Mouse (Mus musculus): ENCODE results near the gene Ano6. TPM values are rescaled to one million over a fixed set of nuclear protein-coding genes. Genes with fewer than 3 reads are reported as not detected.
A peak's percentile ranks its signal among the peaks of the same experiment; 100 is the strongest.

Ano6 gene
- polyA plus RNA-seq, 1 experiment from 2014 or later, result 23.9 TPM

DNA sequence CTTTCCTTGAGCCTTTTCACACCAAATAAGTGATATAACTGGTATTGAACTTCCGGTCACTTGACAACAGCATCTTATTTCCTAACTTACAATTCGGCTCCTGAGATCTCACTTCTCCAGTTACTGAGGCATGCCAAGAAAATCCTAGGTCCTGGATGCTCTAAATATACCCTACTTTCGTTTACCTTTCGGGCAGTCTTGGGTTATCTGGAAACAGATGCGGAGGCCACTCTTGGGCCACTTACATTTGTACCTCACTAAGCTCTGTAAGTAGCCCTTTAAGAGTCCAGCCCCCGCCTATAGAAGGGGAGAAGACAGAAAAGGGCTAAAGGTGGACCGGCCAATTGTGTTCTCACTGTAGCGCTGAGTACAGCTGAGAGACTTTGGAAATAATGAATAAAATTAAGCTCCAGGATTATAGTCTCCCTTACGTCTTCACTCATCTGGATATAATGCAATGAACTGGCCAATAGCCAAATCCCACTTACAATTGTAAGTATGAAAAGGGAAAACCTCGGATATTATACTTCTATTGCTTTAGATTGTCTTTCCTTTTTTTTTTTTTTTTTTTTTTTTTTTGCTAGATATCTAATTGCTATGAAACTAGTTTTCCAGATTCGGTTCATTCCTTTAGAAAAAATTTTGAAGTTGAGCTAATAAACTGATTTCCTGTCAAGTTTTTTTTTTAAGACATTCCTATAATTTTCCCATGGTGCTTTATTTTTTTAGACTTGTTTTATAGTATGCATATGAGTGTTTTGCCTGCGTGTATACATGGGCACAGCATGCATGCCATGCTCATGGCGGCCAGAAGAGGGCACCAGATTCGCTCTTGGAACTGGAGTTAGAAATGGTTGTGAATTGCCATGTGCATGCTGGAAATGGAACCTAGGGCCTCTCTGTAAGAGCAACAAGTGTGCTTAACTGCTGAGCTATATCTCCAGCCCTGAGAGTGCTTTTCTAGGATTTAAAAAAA is 17.5 kb upstream of the Ano6 start:
- Histone ChIP-seq H3K4me2 (replicated peaks; ENCODE audit: low read depth) (no peak overlapping the region), H3K27ac (ENCODE audit: low read depth, low read length) (no peak overlapping the region), H3K9ac (ENCODE audit: low read depth, low read length) (no peak overlapping the region), H3K27me3 (replicated peaks; ENCODE audit: control insufficient read depth, insufficient read depth, low read length) (no peaks in the 10 kb centered on the region), H3K4me3 (ENCODE audit: low read depth, low read length) (no peak overlapping the region), H3K36me3 (ENCODE audit: control insufficient read depth, insufficient read depth) (no peaks in the 10 kb centered on the region), H3K9me3 (ENCODE audit: control insufficient read depth) (no peaks in the 10 kb centered on the region), H3K4me1 (replicated peaks; ENCODE audit: control insufficient read depth, insufficient read depth, low read length) (no peaks in the 10 kb centered on the region)
- TF ChIP-seq CTCF (IDR thresholded peaks at IDR 0.05; ENCODE audit: low read depth), result peak; percentile 91
- peak; percentile 48; the same call in 1 of the 2 replicates for ATAC-seq
- 69% methylated on average over 14 of the region's 14 CpGs for WGBS

DNA sequence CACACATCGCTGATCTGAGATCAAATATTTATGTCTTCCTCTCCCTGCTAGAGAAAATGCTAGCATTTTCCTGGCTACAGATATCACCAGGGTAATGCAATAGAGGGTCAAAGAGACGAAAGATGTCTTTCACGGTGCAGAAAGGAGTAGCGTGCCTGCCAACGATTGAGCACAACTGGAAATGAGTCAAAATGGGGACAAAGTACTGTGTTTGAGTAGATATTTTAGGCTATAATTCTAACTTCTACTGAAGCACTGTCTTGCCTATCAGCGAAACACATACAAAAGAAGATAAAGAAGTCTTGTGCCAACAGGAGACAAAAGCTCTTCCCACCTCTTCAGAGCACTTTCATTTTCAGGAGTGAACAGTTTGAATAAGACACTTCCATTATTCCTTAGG is 16.4 kb upstream of the Ano6 start:
- no peak for TF ChIP-seq CTCF (IDR thresholded peaks at IDR 0.05; ENCODE audit: low read depth)
- Histone ChIP-seq H3K4me3 (ENCODE audit: low read depth, low read length) (no peak overlapping the region), H3K4me2 (replicated peaks; ENCODE audit: low read depth) (0 out of 2 replicates have a peak overlapping the region, but pooled peaks have one; percentile 6), H3K36me3 (ENCODE audit: control insufficient read depth, insufficient read depth) (no peaks in the 10 kb centered on the region), H3K27me3 (replicated peaks; ENCODE audit: control insufficient read depth, insufficient read depth, low read length) (no peaks in the 10 kb centered on the region), H3K9ac (ENCODE audit: low read depth, low read length) (no peak overlapping the region), H3K4me1 (replicated peaks; ENCODE audit: control insufficient read depth, insufficient read depth, low read length) (no peaks in the 10 kb centered on the region), H3K9me3 (ENCODE audit: control insufficient read depth) (no peaks in the 10 kb centered on the region), H3K27ac (ENCODE audit: low read depth, low read length) (no peak overlapping the region)
- ATAC-seq, result no peak
- WGBS, result 29% methylated on average over 6 of the region's 6 CpGs

DNA sequence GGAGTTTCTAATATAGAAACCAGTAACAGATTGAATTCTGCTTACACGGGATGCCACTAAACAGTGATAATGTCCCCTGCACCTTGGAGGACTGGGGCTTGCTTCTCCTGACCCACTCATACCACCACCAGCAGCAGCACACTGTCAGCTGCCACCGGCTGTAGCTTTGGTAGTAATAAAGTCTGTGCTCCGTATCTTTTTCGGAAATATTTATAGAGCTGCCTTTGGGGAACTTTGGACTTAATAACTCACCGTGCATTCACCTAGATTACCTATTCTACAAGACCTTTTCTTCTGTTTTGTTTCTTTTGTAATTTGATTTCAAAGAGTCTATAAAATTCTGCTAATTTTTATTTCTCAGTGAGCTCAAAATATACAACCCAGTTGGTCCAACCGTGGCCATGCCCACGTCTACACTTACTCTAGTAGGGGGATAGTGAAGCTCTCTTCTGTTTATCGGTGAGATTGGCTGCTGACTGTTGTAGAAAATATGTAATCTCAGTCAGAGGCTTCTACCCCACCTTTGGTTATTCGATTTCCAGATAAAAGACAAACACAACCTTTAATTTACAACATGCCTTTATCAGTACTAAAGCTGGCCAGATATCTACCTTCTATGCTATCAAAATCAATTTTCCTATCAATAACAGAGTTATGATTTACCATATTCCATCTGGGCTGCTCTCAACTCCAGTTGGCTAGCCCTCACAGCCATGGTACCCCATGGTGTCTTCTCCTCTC is 15.8 kb upstream of the Ano6 start:
- Histone ChIP-seq H3K27ac (ENCODE audit: low read depth, low read length) (peak overlapping the region; percentile 15; the same call in 1 of the 2 replicates), H3K4me1 (replicated peaks; ENCODE audit: control insufficient read depth, insufficient read depth, low read length) (no peaks in the 10 kb centered on the region), H3K4me2 (replicated peaks; ENCODE audit: low read depth) (peak overlapping the region; percentile 6; the same call in 1 of the 2 replicates), H3K9ac (ENCODE audit: low read depth, low read length) (no peak overlapping the region), H3K4me3 (ENCODE audit: low read depth, low read length) (no peak overlapping the region), H3K9me3 (ENCODE audit: control insufficient read depth) (no peaks in the 10 kb centered on the region), H3K36me3 (ENCODE audit: control insufficient read depth, insufficient read depth) (no peaks in the 10 kb centered on the region), H3K27me3 (replicated peaks; ENCODE audit: control insufficient read depth, insufficient read depth, low read length) (no peaks in the 10 kb centered on the region)
- WGBS, result 38% methylated on average over 9 of the region's 9 CpGs
- ATAC-seq, result peak; percentile 82
- no peak for TF ChIP-seq CTCF (IDR thresholded peaks at IDR 0.05; ENCODE audit: low read depth)

DNA sequence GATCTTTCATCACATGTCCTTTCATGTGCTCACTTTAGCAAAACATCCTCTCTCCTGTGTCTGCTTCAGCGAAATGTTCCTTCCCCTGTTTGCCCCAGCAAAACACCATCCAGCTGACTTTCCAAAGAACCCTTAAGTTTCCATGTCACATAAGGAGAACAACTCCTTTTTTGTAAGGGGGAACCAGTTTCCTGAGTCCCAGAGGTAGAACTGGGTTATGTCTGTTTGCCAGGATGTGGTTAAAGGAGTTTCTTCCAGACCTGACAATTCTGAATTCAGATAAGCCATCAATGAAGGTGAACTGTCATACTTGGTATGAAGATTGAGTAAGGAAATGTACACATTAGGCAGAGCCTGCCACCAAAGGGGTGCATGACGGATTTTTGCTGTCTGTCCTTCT is 12.9 kb upstream of the Ano6 start:
- WGBS, result 89% methylated on average over 2 of the region's 2 CpGs

DNA sequence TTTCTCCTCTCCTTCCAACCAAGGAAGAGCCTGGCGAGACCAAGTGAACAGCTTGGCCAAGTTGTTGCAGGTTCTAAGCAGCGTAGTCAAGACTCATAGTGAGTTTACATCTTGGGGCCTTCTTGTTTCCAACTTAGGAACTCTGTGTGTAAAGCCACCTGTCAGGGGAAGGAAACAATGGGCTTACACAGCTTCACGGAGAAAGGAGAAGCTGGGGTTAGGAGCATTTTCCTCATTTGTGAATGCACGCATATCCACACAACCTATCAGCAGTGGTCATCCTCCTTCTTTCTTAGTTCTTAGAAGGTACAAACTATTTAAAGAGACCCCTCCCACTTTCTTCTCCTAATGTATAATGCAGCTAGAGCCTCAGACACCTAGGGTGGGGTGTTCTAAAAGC is 11.9 kb upstream of the Ano6 start:
- WGBS, result 92% methylated on average over 4 of the region's 4 CpGs
- no peak for TF ChIP-seq CTCF (IDR thresholded peaks at IDR 0.05; ENCODE audit: low read depth)
- Histone ChIP-seq H3K27ac (ENCODE audit: low read depth, low read length) (no peak overlapping the region), H3K27me3 (replicated peaks; ENCODE audit: control insufficient read depth, insufficient read depth, low read length) (no peaks in the 10 kb centered on the region), H3K4me2 (replicated peaks; ENCODE audit: low read depth) (no peak overlapping the region), H3K36me3 (ENCODE audit: control insufficient read depth, insufficient read depth) (no peaks in the 10 kb centered on the region), H3K4me3 (ENCODE audit: low read depth, low read length) (no peak overlapping the region), H3K9me3 (ENCODE audit: control insufficient read depth) (no peaks in the 10 kb centered on the region), H3K9ac (ENCODE audit: low read depth, low read length) (no peak overlapping the region), H3K4me1 (replicated peaks; ENCODE audit: control insufficient read depth, insufficient read depth, low read length) (no peaks in the 10 kb centered on the region)
- ATAC-seq, result no peak

More for the DNA sequence above, 12.9 kb upstream of the Ano6 start:
- Histone ChIP-seq H3K9me3 (ENCODE audit: control insufficient read depth) (no peaks in the 10 kb centered on the region), H3K27ac (ENCODE audit: low read depth, low read length) (no peak overlapping the region), H3K4me1 (replicated peaks; ENCODE audit: control insufficient read depth, insufficient read depth, low read length) (no peaks in the 10 kb centered on the region), H3K36me3 (ENCODE audit: control insufficient read depth, insufficient read depth) (no peaks in the 10 kb centered on the region), H3K4me3 (ENCODE audit: low read depth, low read length) (no peak overlapping the region), H3K27me3 (replicated peaks; ENCODE audit: control insufficient read depth, insufficient read depth, low read length) (no peaks in the 10 kb centered on the region), H3K4me2 (replicated peaks; ENCODE audit: low read depth) (no peak overlapping the region), H3K9ac (ENCODE audit: low read depth, low read length) (no peak overlapping the region)
- TF ChIP-seq CTCF (IDR thresholded peaks at IDR 0.05; ENCODE audit: low read depth), result no peak
- no peak for ATAC-seq

DNA sequence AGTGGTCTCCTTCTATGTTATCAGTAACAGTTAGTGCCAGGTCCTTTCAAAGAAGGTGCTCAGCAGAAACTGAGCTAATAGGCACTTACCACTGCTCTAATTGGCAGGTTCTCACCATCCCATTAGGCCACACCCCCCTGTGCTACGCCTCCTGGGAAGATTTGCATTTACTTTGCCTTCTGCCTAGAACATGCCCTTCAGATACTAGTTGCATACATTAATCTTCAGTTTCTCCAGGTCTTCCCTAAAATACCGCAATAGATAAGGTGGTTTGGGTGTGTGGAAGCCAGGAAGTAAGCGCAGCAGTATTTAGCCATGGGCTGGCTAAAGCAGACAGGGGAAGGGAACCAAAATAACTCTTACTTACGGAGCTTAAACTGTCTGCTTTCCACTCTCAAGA is 4.0 kb upstream of the Ano6 start:
- WGBS, result 84% methylated on average over 4 of the region's 4 CpGs
- no peak overlapping the region for H3K9ac ChIP-seq (ENCODE audit: low read depth, low read length)
- no peaks in the 10 kb centered on the region for H3K27me3 ChIP-seq (replicated peaks; ENCODE audit: control insufficient read depth, insufficient read depth, low read length)
- no peak overlapping the region for H3K4me3 ChIP-seq (ENCODE audit: low read depth, low read length)
- H3K36me3 ChIP-seq (ENCODE audit: control insufficient read depth, insufficient read depth), result no peaks in the 10 kb centered on the region
- H3K27ac ChIP-seq (ENCODE audit: low read depth, low read length), result no peak overlapping the region; the same call in 1 of the 2 replicates
- no peak for ATAC-seq
- no peaks in the 10 kb centered on the region for H3K9me3 ChIP-seq (ENCODE audit: control insufficient read depth)
- no peaks in the 10 kb centered on the region for H3K4me1 ChIP-seq (replicated peaks; ENCODE audit: control insufficient read depth, insufficient read depth, low read length)
- no peak for TF ChIP-seq CTCF (IDR thresholded peaks at IDR 0.05; ENCODE audit: low read depth)
- no peak overlapping the region for H3K4me2 ChIP-seq (replicated peaks; ENCODE audit: low read depth)

Data from intestine, postnatal 0 days (tissue).